Mouse (Mus musculus): Measurements from ENCODE around the gene Rpap3. TPM values are rescaled to one million over a fixed set of nuclear protein-coding genes. Genes with fewer than 3 reads are reported as not detected.
A peak's percentile ranks its signal among the peaks of the same experiment; 100 is the strongest.

Gene Rpap3
- 10 to 100 TPM; 17.9 to 29.7 (median 26.3) TPM for total RNA-seq (2022)

- DNase-seq = peak; percentile 76
Observed at GRCm38 (mm10) chr15:97705211-97706050, at the start of gene Rpap3. TSS of gene Rpap3 (minus strand) at chr15:97705825.

GRCm38 (mm10) chr15:97755361-97755760 is 49.7 kb upstream of the Rpap3 start:
- DNase-seq = no peak

GRCm38 (mm10) chr15:97754476-97754875 is 48.9 kb upstream of the Rpap3 start:
- DNase-seq = no peak

DNA sequence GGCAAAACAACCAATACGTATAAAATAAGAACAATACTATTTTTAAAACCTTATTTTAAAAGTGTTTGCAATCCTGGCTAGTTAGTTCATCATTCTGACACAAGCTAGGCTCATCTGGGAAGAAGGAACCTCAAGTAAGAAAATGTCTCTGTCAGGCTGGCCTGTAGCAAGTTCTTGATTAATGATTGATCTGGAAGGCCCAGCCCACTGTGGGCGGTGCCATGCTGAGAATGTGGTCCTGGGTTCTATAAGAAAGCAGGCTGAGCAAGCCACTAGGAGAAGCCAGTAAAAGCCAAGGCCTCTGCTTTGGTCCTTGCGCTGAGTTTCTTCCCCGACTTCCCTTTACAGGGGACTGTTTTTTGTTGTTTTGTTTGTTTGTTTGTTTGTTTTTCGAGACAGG is 46.9 kb upstream of the Rpap3 start:
- DNase-seq = no peak

GRCm38 (mm10) chr15:97751676-97752075 is 46.1 kb upstream of the Rpap3 start:
- no peak for DNase-seq

DNA sequence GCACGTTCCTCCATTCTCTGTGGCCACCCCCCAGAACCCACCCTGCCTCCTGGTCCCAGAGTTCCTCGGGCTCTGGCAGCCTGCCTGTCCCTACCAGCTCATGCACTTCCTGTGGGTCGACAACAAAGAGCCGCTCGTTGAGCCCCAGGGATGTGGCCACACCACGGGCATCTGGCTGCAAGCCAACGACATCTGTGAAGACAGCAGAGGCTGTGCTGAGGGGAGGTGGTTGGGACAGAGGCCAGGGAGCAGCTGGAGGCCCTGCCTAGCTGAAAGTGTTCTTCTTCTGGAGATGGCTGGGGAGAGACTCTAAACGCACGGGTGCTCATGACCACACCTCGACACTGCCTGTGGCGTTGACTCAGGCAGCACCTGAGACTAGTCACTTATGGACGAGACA is 45.1 kb upstream of the Rpap3 start:
- DNase-seq = peak; percentile 64

- no peak for DNase-seq
Observed at GRCm38 (mm10) chr15:97749841-97750240, 44.2 kb upstream of the Rpap3 start.

GRCm38 (mm10) chr15:97749397-97749796 is 43.8 kb upstream of the Rpap3 start:
- DNase-seq = no peak

- DNase-seq = no peak
Observed at GRCm38 (mm10) chr15:97748964-97749363, 43.3 kb upstream of the Rpap3 start.

- DNase-seq = no peak
Observed at GRCm38 (mm10) chr15:97748309-97748708, 42.7 kb upstream of the Rpap3 start.

GRCm38 (mm10) chr15:97747486-97747885 is 41.9 kb upstream of the Rpap3 start:
- DNase-seq = no peak

DNA sequence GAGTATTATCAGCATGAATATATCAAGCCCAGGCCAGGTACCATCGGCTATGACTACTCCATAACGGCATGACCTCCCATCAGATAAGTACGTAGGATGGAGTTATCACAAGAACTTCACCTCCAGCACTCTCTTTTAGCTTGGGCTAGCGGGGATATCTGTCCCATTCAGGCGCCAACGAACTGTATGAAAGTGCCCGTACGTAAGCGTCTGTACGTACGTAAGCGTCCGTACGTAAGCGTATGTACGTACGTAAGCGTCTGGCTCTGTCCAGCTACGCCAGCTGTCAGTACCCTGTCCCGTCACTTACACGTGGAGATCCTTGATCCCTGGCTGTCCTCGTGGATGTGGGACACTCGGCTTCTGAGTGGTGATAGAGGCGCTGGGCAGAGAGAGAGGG is 41.1 kb upstream of the Rpap3 start:
- DNase-seq = no peak

DNA sequence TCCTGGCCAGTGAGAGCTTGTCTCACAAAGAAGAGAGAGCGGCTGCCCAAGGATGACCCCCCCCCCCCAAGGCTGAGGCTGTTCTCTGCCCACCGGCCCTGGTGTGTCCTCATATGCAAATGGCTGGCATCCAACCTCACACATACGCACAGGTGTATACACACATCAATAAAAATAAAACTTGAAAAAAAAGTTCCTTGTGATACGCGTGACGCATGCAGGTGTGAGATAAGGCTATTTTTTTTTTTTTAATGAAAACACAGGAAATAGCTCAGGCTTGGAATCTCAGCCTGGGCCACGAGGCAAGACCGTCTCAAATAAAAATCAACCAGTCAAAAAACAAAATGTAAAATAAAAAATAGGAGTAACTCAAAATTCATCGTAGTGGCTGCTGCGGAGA is 40.7 kb upstream of the Rpap3 start:
- no peak for DNase-seq

GRCm38 (mm10) chr15:97745331-97745730 is 39.7 kb upstream of the Rpap3 start:
- peak; percentile 84 for DNase-seq

- DNase-seq = no peak
Observed at GRCm38 (mm10) chr15:97744930-97745329, 39.3 kb upstream of the Rpap3 start.

DNA sequence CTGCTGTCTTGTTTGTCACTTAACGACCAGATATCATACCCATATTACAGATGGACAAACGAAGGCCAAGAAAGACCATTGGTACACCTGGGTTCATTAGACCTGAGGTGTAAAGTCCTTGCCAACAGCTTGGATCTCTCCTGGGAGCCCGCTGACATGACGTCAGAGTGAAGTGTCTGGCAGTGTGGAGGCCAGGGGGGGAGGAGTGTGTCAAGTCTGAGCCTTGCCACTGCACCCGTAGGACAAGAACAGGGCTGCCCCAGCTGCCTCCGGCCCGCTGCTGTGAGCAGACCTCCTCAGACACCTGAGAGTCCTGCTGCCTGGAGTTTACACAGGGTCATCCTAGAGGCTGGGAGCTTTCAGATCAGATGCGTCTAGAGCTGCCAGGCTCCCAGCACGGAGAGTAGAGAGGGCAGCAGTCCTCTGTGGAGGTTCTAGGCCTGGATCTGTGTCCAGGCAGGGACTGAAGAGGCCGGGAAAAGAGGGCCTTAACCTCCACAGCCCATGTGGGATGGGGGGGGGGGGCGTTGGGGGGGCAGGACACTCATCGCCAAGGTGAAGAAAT is 38.4 kb upstream of the Rpap3 start:
- no peak for DNase-seq

GRCm38 (mm10) chr15:97743210-97743609 is 37.6 kb upstream of the Rpap3 start:
- no peak for DNase-seq

- no peak for DNase-seq
Observed at GRCm38 (mm10) chr15:97742600-97742999, 37.0 kb upstream of the Rpap3 start.

- no peak for DNase-seq
Observed at GRCm38 (mm10) chr15:97742074-97742473, 36.4 kb upstream of the Rpap3 start.

DNA sequence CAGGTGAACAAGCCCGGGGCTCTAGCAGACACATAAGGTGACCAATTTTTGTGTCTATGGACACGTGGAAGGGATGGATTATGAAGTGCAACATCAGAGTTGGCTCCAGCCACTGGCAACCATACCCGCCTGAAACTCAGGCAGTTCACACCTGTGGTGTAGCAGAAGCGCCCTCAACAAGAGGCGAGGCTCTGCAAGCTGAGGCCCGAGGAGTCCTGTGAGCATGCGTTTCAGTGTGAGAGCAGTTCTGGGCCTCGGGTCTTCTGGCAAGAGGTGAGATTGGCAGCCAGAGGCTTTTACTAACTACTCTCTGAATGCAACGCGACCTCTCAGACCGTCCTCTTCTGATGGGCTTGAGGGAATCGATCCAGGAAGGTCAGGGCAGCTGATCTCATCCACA is 36.0 kb upstream of the Rpap3 start:
- no peak for DNase-seq

DNA sequence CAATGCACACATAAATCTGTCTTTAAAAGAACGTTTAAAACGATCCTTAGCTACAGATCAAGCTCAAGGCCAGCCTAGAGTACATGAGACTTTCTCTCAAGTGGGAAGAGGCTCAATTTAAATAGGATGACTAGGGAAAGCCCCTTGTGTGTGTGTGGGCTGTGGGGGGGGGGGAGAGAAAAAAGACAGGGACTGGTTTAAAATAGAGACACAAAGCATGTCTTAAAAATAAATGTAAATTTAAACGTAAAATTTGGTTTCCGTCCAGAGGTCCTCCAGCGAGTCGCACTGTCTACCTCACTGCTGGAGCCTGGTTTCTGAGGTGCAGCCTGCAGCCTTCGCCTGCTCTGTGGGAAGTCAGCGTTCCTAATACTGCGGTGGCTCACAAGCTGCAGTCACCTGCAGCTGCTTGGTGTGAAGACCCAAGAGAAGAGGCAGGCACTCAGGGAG is 34.7 kb upstream of the Rpap3 start:
- no peak for DNase-seq

GRCm38 (mm10) chr15:97738923-97739322 is 33.3 kb upstream of the Rpap3 start:
- no peak for DNase-seq

GRCm38 (mm10) chr15:97731988-97732387 is 26.4 kb upstream of the Rpap3 start:
- no peak for DNase-seq

DNA sequence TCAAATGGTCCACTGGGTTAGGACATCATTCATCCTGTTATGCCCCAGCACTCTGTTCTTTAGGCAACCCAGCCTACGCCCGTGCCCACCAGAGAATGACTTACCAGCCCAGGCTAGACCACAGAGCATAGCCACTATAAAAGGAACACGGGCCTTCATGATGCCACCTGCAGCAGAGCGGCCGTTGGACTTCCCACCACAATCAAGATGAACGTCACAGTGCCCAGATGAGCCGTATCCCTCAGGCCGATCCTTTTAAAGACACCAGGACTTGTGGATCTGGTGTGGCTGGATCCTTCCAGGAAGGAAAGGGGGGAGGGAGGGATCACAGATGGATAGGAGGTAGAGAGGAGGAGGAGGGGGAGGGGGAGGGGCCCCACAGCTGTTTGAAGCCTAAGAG is 25.5 kb upstream of the Rpap3 start, which contains the start of gene Endou:
Gene Endou (minus strand): TSS at position 229 of the 400 bp plus-strand sequence.
- DNase-seq = no peak

Measured in adrenal gland, adult 8-10 months (tissue).